Mouse (Mus musculus): ENCODE measurements at regions not wholly inside any gene's neighbourhood (a gene's known extent, or its start where the extent isn't known, plus 50 kb on each side); places are given as distances from the start of the nearest gene placed in this dataset.

- Histone ChIP-seq H3K4me2 (no peak overlapping the region), H3K9me3 (ENCODE audit: control insufficient read depth, low read length) (no peaks in the 10 kb centered on the region), H3K36me3 (ENCODE audit: control insufficient read depth, insufficient read depth, low read length) (no peaks in the 10 kb centered on the region), H3K27me3 (ENCODE audit: control insufficient read depth, insufficient read depth, low read length) (no peaks in the 10 kb centered on the region), H3K9ac (ENCODE audit: low read length) (no peak overlapping the region), H3K27ac (ENCODE audit: low read depth, low read length) (no peak overlapping the region), H3K4me1 (ENCODE audit: control insufficient read depth, insufficient read depth, low read length) (no peaks in the 10 kb centered on the region), H3K4me3 (ENCODE audit: low read depth, low read length) (no peak overlapping the region)
- no peak for DNase-seq (ENCODE audit: low spot score, missing footprints)
- no peak for ATAC-seq (ENCODE audit: low FRiP score)
Observed at GRCm38 (mm10) chr12:10810597-10810996, 340.3 kb downstream of the Kcns3 start.

GRCm38 (mm10) chr12:10804491-10804890, 346.4 kb downstream of the Kcns3 start:
- H3K9ac ChIP-seq (ENCODE audit: low read length), result no peak overlapping the region
- ATAC-seq (ENCODE audit: low FRiP score) (no peak), DNase-seq (ENCODE audit: low spot score, missing footprints) (no peak)
- no peak overlapping the region for H3K27ac ChIP-seq (ENCODE audit: low read depth, low read length)
- H3K4me3 ChIP-seq (ENCODE audit: low read depth, low read length), result no peak overlapping the region
- no peaks in the 10 kb centered on the region for H3K36me3 ChIP-seq (ENCODE audit: control insufficient read depth, insufficient read depth, low read length)
- H3K4me2 ChIP-seq, result no peak overlapping the region
- WGBS, result 61% methylated on average over 2 of the region's 2 CpGs
- H3K27me3 ChIP-seq (ENCODE audit: control insufficient read depth, insufficient read depth, low read length), result no peaks in the 10 kb centered on the region
- H3K4me1 ChIP-seq (ENCODE audit: control insufficient read depth, insufficient read depth, low read length), result no peaks in the 10 kb centered on the region
- no peaks in the 10 kb centered on the region for H3K9me3 ChIP-seq (ENCODE audit: control insufficient read depth, low read length)

All from midbrain, embryonic 11.5 days (tissue).